Mouse (Mus musculus): ENCODE data around the gene Dscam. TPM values are rescaled to one million over a fixed set of nuclear protein-coding genes. Genes with fewer than 3 reads are reported as not detected.

The Dscam gene
- polyA plus RNA-seq, 1 experiment: not detected

DNA sequence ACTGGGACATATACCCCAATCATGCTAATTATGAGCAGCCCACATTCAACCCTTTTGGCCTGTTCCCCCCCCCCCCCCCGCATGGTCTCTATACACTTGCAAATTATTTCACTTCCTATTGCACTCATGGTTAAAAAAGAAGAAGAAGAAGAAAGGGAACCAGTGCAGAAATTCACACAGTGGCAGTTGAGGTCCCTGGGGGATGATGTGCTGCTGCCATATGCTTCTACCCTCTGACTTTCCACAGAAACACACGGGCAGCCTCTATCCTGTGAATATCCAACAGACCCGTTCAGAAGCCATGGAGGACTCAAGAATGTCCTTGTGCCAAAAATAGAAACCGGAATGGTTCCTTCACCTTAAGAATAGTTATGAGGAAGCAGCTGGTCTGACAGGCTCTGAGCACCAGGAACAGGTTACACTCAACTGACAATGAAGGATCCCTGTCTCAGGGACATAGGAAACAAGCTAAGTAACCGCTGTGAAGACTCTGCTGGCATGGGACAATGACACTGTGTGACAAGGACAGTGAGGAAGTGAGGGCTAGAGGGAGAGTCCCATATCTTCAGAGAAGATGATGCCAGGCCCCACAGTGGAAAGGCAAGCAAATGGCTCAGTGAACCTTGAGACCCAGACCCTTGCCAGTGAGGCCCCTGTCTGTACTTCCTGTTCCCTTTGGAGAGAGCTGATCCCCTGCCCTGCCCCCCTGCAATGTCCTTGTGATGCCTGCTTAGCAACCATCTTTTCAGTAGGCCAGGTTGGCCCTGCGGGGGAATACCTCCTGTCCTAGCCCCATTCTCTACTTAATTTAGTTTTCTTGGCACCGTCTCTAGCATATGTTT is 545.8 kb downstream of the Dscam start:
- peak overlapping the region; percentile 70 for H3K27ac ChIP-seq (ENCODE audit: control insufficient read depth, insufficient read depth, low read depth, low read length, poor library complexity)
- TF ChIP-seq POLR2A (IDR thresholded peaks at IDR 0.05; ENCODE audit: borderline replicate concordance, control insufficient read depth, low read depth, low read length) (no peak), CTCF (IDR thresholded peaks at IDR 0.05; ENCODE audit: control insufficient read depth, insufficient read depth, low read length) (no peak)
- no peak overlapping the region for H3K4me3 ChIP-seq (replicated peaks; ENCODE audit: control insufficient read depth, low read depth, low read length)
- H3K4me1 ChIP-seq (ENCODE audit: control insufficient read depth, insufficient read depth, low read length): peaks cover 5% of the 10 kb centered on the region; the same call in 1 of the 2 replicates
- WGBS: 28% methylated on average over 7 of the region's 7 CpGs

GRCm38 (mm10) chr16:96620861-96621260 is 549.7 kb downstream of the Dscam start:
- TF ChIP-seq POLR2A (IDR thresholded peaks at IDR 0.05; ENCODE audit: borderline replicate concordance, control insufficient read depth, low read depth, low read length): no peak
- no peak for TF ChIP-seq CTCF (IDR thresholded peaks at IDR 0.05; ENCODE audit: control insufficient read depth, insufficient read depth, low read length)
- WGBS: 89% methylated on average over 6 of the region's 6 CpGs

DNA sequence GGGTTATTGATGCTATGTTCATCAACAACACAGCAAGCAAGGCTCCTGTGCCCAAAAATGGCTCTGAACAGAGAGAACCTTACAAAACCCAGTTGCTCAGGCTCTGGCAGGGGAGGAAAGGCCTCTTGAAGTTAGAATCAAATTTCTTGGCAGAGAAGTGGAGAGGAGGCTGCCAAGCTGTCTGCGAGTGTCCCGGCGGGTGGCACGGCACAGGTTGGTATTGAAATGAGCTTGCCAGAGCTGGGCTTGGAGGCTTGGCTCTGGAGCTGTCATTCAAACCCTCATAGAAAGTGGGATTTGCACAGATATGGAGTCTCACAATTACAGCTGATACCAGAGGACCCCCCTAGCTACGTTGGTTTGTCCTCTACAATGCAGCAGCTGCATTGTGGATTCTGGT is 550.1 kb downstream of the Dscam start:
- 89% methylated on average over 5 of the region's 5 CpGs for WGBS
- Histone ChIP-seq H3K27ac (ENCODE audit: control insufficient read depth, insufficient read depth, low read depth, low read length, poor library complexity) (no peak overlapping the region), H3K4me1 (ENCODE audit: control insufficient read depth, insufficient read depth, low read length) (peaks cover 5% of the 10 kb centered on the region; the same call in 1 of the 2 replicates), H3K4me3 (replicated peaks; ENCODE audit: control insufficient read depth, low read depth, low read length) (no peak overlapping the region)
- TF ChIP-seq POLR2A (IDR thresholded peaks at IDR 0.05; ENCODE audit: borderline replicate concordance, control insufficient read depth, low read depth, low read length): no peak
- no peak for TF ChIP-seq CTCF (IDR thresholded peaks at IDR 0.05; ENCODE audit: control insufficient read depth, insufficient read depth, low read length)

More at GRCm38 (mm10) chr16:96620861-96621260, 549.7 kb downstream of the Dscam start:
- H3K27ac ChIP-seq (ENCODE audit: control insufficient read depth, insufficient read depth, low read depth, low read length, poor library complexity): no peak overlapping the region
- H3K4me3 ChIP-seq (replicated peaks; ENCODE audit: control insufficient read depth, low read depth, low read length): no peak overlapping the region
- peaks cover 5% of the 10 kb centered on the region; the same call in 1 of the 2 replicates for H3K4me1 ChIP-seq (ENCODE audit: control insufficient read depth, insufficient read depth, low read length)

DNA sequence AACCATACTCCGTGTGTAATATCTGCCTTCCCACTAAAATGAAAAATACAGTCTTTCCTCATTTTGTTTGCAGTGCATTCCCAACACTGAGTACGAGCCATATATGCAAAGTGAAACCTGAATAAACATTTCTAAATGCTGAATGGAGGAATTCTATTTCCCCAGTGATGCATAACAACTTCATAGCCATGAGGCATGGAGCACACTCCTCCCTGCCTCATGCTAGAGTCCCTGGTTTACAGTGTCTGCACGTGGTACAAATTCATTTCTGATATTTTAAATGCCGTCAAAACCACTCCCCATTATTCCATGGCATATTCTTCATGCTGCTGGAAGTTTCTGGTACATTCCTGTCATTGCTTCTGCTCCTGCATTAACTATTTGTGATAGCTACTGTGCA is 552.8 kb downstream of the Dscam start:
- TF ChIP-seq POLR2A (IDR thresholded peaks at IDR 0.05; ENCODE audit: borderline replicate concordance, control insufficient read depth, low read depth, low read length) (no peak), CTCF (IDR thresholded peaks at IDR 0.05; ENCODE audit: control insufficient read depth, insufficient read depth, low read length) (no peak)
- H3K27ac ChIP-seq (ENCODE audit: control insufficient read depth, insufficient read depth, low read depth, low read length, poor library complexity): no peak overlapping the region
- WGBS: 71% methylated on average over 4 of the region's 4 CpGs
- H3K4me1 ChIP-seq (ENCODE audit: control insufficient read depth, insufficient read depth, low read length): no peaks in the 10 kb centered on the region
- no peak overlapping the region for H3K4me3 ChIP-seq (replicated peaks; ENCODE audit: control insufficient read depth, low read depth, low read length)

- H3K27ac ChIP-seq (ENCODE audit: control insufficient read depth, insufficient read depth, low read depth, low read length, poor library complexity): no peak overlapping the region
- no peak for TF ChIP-seq POLR2A (IDR thresholded peaks at IDR 0.05; ENCODE audit: borderline replicate concordance, control insufficient read depth, low read depth, low read length)
- no peak for TF ChIP-seq CTCF (IDR thresholded peaks at IDR 0.05; ENCODE audit: control insufficient read depth, insufficient read depth, low read length)
- H3K4me1 ChIP-seq (ENCODE audit: control insufficient read depth, insufficient read depth, low read length): no peaks in the 10 kb centered on the region
- H3K4me3 ChIP-seq (replicated peaks; ENCODE audit: control insufficient read depth, low read depth, low read length): no peak overlapping the region
- WGBS: 71% methylated on average over 4 of the region's 4 CpGs
Observed at GRCm38 (mm10) chr16:96613275-96613674, 557.3 kb downstream of the Dscam start.

- TF ChIP-seq CTCF (IDR thresholded peaks at IDR 0.05; ENCODE audit: control insufficient read depth, insufficient read depth, low read length) (peak; percentile 31; the same call in 1 of the 2 replicates), POLR2A (IDR thresholded peaks at IDR 0.05; ENCODE audit: borderline replicate concordance, control insufficient read depth, low read depth, low read length) (no peak)
- H3K4me1 ChIP-seq (ENCODE audit: control insufficient read depth, insufficient read depth, low read length): no peaks in the 10 kb centered on the region
Observed at GRCm38 (mm10) chr16:96610806-96611205, 559.7 kb downstream of the Dscam start.

GRCm38 (mm10) chr16:96602206-96602605 is 568.3 kb downstream of the Dscam start:
- no peak overlapping the region for H3K4me3 ChIP-seq (replicated peaks; ENCODE audit: control insufficient read depth, low read depth, low read length)
- 81% methylated on average over 2 of the region's 2 CpGs for WGBS
- no peak overlapping the region for H3K27ac ChIP-seq (ENCODE audit: control insufficient read depth, insufficient read depth, low read depth, low read length, poor library complexity)
- H3K4me1 ChIP-seq (ENCODE audit: control insufficient read depth, insufficient read depth, low read length): no peaks in the 10 kb centered on the region
- TF ChIP-seq POLR2A (IDR thresholded peaks at IDR 0.05; ENCODE audit: borderline replicate concordance, control insufficient read depth, low read depth, low read length) (no peak), CTCF (IDR thresholded peaks at IDR 0.05; ENCODE audit: control insufficient read depth, insufficient read depth, low read length) (no peak)

More at GRCm38 (mm10) chr16:96610806-96611205, 559.7 kb downstream of the Dscam start:
- Histone ChIP-seq H3K27ac (ENCODE audit: control insufficient read depth, insufficient read depth, low read depth, low read length, poor library complexity) (no peak overlapping the region), H3K4me3 (replicated peaks; ENCODE audit: control insufficient read depth, low read depth, low read length) (no peak overlapping the region)
- WGBS: 79% methylated on average over 1 of the region's 1 CpGs

DNA sequence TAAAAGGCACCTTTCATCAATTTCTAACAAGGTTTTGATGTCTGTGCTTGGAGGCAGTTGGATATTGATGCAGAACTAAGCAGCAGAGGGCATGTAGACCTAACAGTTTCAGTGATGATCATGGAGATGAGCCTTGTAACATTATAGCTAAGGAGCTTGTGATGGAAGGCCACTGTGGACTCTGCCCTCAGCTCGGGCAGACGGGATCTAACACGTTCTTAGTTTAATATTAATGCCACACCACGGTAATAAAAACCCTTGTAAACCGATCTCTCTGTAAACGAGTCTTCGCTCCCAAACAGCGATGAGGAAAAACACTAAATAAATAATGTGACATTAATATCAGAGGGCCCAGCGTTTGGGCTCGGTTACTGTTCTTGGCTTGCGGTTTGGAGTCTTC is 569.8 kb downstream of the Dscam start:
- WGBS: 90% methylated on average over 11 of the region's 11 CpGs
- no peaks in the 10 kb centered on the region for H3K4me1 ChIP-seq (ENCODE audit: control insufficient read depth, insufficient read depth, low read length)
- H3K27ac ChIP-seq (ENCODE audit: control insufficient read depth, insufficient read depth, low read depth, low read length, poor library complexity): no peak overlapping the region
- H3K4me3 ChIP-seq (replicated peaks; ENCODE audit: control insufficient read depth, low read depth, low read length): no peak overlapping the region
- no peak for TF ChIP-seq CTCF (IDR thresholded peaks at IDR 0.05; ENCODE audit: control insufficient read depth, insufficient read depth, low read length)
- TF ChIP-seq POLR2A (IDR thresholded peaks at IDR 0.05; ENCODE audit: borderline replicate concordance, control insufficient read depth, low read depth, low read length): no peak
